Mouse (Mus musculus) stomach, embryonic 15.5 days (tissue): ENCODE results near the gene 1700028P14Rik. TPM values are rescaled to one million over a fixed set of nuclear protein-coding genes. Genes with fewer than 3 reads are reported as not detected.

Experiments
- ATAC-seq: fragments of 200-750 bp; cut with Nextera tagmentation; 2 replicates; pipeline ENCODE4 v1.8.0; 2017; ENCODE audit warnings: low read depth, moderate number of reproducible peaks, moderate TSS enrichment; ENCODE audit not compliant: insufficient read depth, low FRiP score
- H3K27ac ChIP-seq: fragments of 300-500 bp; sonication (generic); 2 replicates; pipeline ENCODE4 v1.5.1; 2015; ENCODE audit warnings: mild to moderate bottlenecking, inconsistent platforms
- H3K27me3 ChIP-seq: fragments of 300-500 bp; sonication (generic); replicated peaks from 2 replicates; pipeline ENCODE4 v1.6.1; 2015; ENCODE audit warnings: inconsistent platforms
- H3K36me3 ChIP-seq: fragments of 300-500 bp; sonication (generic); 2 replicates; pipeline ENCODE4 v1.6.1; 2015; ENCODE audit warnings: inconsistent platforms
- H3K4me1 ChIP-seq: fragments of 300-500 bp; sonication (generic); 2 replicates; pipeline ENCODE4 v1.6.1; 2015; ENCODE audit warnings: inconsistent platforms
- H3K4me2 ChIP-seq: fragments of 300-500 bp; sonication (generic); 2 replicates; pipeline ENCODE4 v1.6.1; 2015; ENCODE audit warnings: mild to moderate bottlenecking, inconsistent platforms
- H3K4me3 ChIP-seq: fragments of 300-500 bp; sonication (generic); replicated peaks from 2 replicates; pipeline ENCODE4 v1.5.1; 2015; ENCODE audit warnings: inconsistent platforms
- H3K9ac ChIP-seq: fragments of 300-500 bp; sonication (generic); 2 replicates; pipeline ENCODE4 v1.6.1; 2015; ENCODE audit warnings: inconsistent platforms
- H3K9me3 ChIP-seq: fragments of 300-500 bp; sonication (generic); 2 replicates; pipeline ENCODE4 v1.6.1; 2016; ENCODE audit warnings: inconsistent platforms
- WGBS: fragments of 180-500 bp; shearing (Covaris S2); methylation state at CpG from one replicate; pipeline ENCODE4 v1.1.7; 2015; 5-methylcytosine and 5-hydroxymethylcytosine counted together
- polyA plus RNA-seq: library from polyadenylated mRNA; unstranded; fragments of >200 nt; fragmentation: Nextera tagmentation; extraction: Ambion mirVana; gene quantifications from 2 replicates; pipeline ENCODE4 v1.2.1, GENCODE M21; 2015

1700028P14Rik gene
- polyA plus RNA-seq, 1 experiment from 2014 or later, result not detected

GRCm38 (mm10) chr19:23521831-23522230, 130.8 kb downstream of the 1700028P14Rik start:
- H3K9me3 ChIP-seq, result no peaks in the 10 kb centered on the region
- no peak for ATAC-seq
- H3K4me3 ChIP-seq, result no peak overlapping the region
- H3K27ac ChIP-seq, result no peak overlapping the region
- no peaks in the 10 kb centered on the region for H3K27me3 ChIP-seq
- no peaks in the 10 kb centered on the region for H3K4me1 ChIP-seq
- H3K36me3 ChIP-seq, result no peaks in the 10 kb centered on the region
- H3K4me2 ChIP-seq, result no peak overlapping the region
- no peak overlapping the region for H3K9ac ChIP-seq
- 82% methylated on average over 4 of the region's 4 CpGs for WGBS

- ATAC-seq, result no peak
- no peaks in the 10 kb centered on the region for H3K36me3 ChIP-seq
- WGBS, result 76% methylated on average over 8 of the region's 8 CpGs
Measured at GRCm38 (mm10) chr19:23521071-23521470, 131.5 kb downstream of the 1700028P14Rik start.

GRCm38 (mm10) chr19:23520629-23521028, 132.0 kb downstream of the 1700028P14Rik start:
- Histone ChIP-seq H3K9me3 (no peaks in the 10 kb centered on the region), H3K4me3 (no peak overlapping the region), H3K27me3 (no peaks in the 10 kb centered on the region), H3K36me3 (no peaks in the 10 kb centered on the region), H3K4me2 (no peak overlapping the region), H3K4me1 (no peaks in the 10 kb centered on the region), H3K27ac (no peak overlapping the region), H3K9ac (no peak overlapping the region)
- no peak for ATAC-seq
- 62% methylated on average over 5 of the region's 5 CpGs for WGBS

More at GRCm38 (mm10) chr19:23521071-23521470, 131.5 kb downstream of the 1700028P14Rik start:
- H3K4me1 ChIP-seq, result no peaks in the 10 kb centered on the region
- no peak overlapping the region for H3K27ac ChIP-seq
- no peaks in the 10 kb centered on the region for H3K9me3 ChIP-seq
- no peaks in the 10 kb centered on the region for H3K27me3 ChIP-seq
- no peak overlapping the region for H3K4me3 ChIP-seq
- no peak overlapping the region for H3K4me2 ChIP-seq
- H3K9ac ChIP-seq, result no peak overlapping the region

GRCm38 (mm10) chr19:23518477-23518876, 134.1 kb downstream of the 1700028P14Rik start:
- Histone ChIP-seq H3K9ac (no peak overlapping the region), H3K27ac (no peak overlapping the region), H3K36me3 (no peaks in the 10 kb centered on the region), H3K4me2 (no peak overlapping the region), H3K4me3 (no peak overlapping the region), H3K4me1 (no peaks in the 10 kb centered on the region), H3K27me3 (no peaks in the 10 kb centered on the region), H3K9me3 (no peaks in the 10 kb centered on the region)
- no peak for ATAC-seq
- 91% methylated on average over 5 of the region's 5 CpGs for WGBS

GRCm38 (mm10) chr19:23511303-23511702, 141.3 kb downstream of the 1700028P14Rik start:
- Histone ChIP-seq H3K9ac (no peak overlapping the region), H3K4me3 (no peak overlapping the region), H3K4me1 (no peaks in the 10 kb centered on the region), H3K27me3 (no peaks in the 10 kb centered on the region), H3K9me3 (no peaks in the 10 kb centered on the region), H3K4me2 (no peak overlapping the region), H3K27ac (no peak overlapping the region), H3K36me3 (no peaks in the 10 kb centered on the region)
- ATAC-seq, result no peak
- WGBS, result 47% methylated on average over 2 of the region's 2 CpGs

Other genes starting within 250 kb of the 1700028P14Rik start
- gene Mamdc2, start 204.4 kb downstream of the 1700028P14Rik start, polyA plus RNA-seq, result 3.8 and 4.1 TPM in 2 replicates
- gene Ptar1, start 34.6 kb upstream of the 1700028P14Rik start, polyA plus RNA-seq, result 3.8 and 4.3 TPM in 2 replicates
- gene Apba1, start 106.1 kb upstream of the 1700028P14Rik start, polyA plus RNA-seq, result 0.55 and 0.62 TPM in 2 replicates